Mouse (Mus musculus): Measurements from ENCODE around the gene Sars. TPM values are rescaled to one million over a fixed set of nuclear protein-coding genes. Genes with fewer than 3 reads are reported as not detected.

Sars gene
- polyA plus RNA-seq, 1 experiment from 2014 or later: 87.2 TPM

GRCm38 (mm10) chr3:108433188-108433880 lies 11.7 kb downstream of the Sars start:
- no peak; the same call in 1 of the 2 replicates for ATAC-seq (replicated peaks; ENCODE audit: extremely low read depth, insufficient read depth, low FRiP score)
- Histone ChIP-seq H3K4me1 (ENCODE audit: control insufficient read depth, insufficient read depth, low read length) (no peaks in the 10 kb centered on the region), H3K9me3 (replicated peaks; ENCODE audit: control insufficient read depth, low read length) (no peaks in the 10 kb centered on the region), H3K27me3 (ENCODE audit: control insufficient read depth, insufficient read depth, low read length) (no peaks in the 10 kb centered on the region), H3K27ac (ENCODE audit: low read length) (no peak overlapping the region), H3K36me3 (ENCODE audit: control insufficient read depth, insufficient read depth) (peaks cover 44% of the 10 kb centered on the region), H3K4me2 (ENCODE audit: low read depth, low read length) (no peak overlapping the region), H3K9ac (ENCODE audit: low read length) (no peak overlapping the region), H3K4me3 (ENCODE audit: low read length) (no peak overlapping the region)
- WGBS: 66% methylated on average over 18 of the region's 18 CpGs

GRCm38 (mm10) chr3:108432542-108433187 lies 12.3 kb downstream of the Sars start:
- H3K27me3 ChIP-seq (ENCODE audit: control insufficient read depth, insufficient read depth, low read length): no peaks in the 10 kb centered on the region
- H3K27ac ChIP-seq (ENCODE audit: low read length): no peak overlapping the region
- H3K4me3 ChIP-seq (ENCODE audit: low read length): no peak overlapping the region
- no peak overlapping the region for H3K9ac ChIP-seq (ENCODE audit: low read length)
- H3K4me2 ChIP-seq (ENCODE audit: low read depth, low read length): no peak overlapping the region
- H3K9me3 ChIP-seq (replicated peaks; ENCODE audit: control insufficient read depth, low read length): no peaks in the 10 kb centered on the region
- H3K4me1 ChIP-seq (ENCODE audit: control insufficient read depth, insufficient read depth, low read length): no peaks in the 10 kb centered on the region
- peaks cover 50% of the 10 kb centered on the region for H3K36me3 ChIP-seq (ENCODE audit: control insufficient read depth, insufficient read depth)
- WGBS: 87% methylated on average over 13 of the region's 13 CpGs
- no peak for ATAC-seq (replicated peaks; ENCODE audit: extremely low read depth, insufficient read depth, low FRiP score)

GRCm38 (mm10) chr3:108425624-108426018 lies 19.4 kb downstream of the Sars start:
- peaks cover 9% of the 10 kb centered on the region for H3K4me1 ChIP-seq (ENCODE audit: control insufficient read depth, insufficient read depth, low read length)
- no peak for ATAC-seq (replicated peaks; ENCODE audit: extremely low read depth, insufficient read depth, low FRiP score)
- peaks cover 39% of the 10 kb centered on the region for H3K36me3 ChIP-seq (ENCODE audit: control insufficient read depth, insufficient read depth)
- WGBS: 78% methylated on average over 6 of the region's 6 CpGs
- no peaks in the 10 kb centered on the region for H3K9me3 ChIP-seq (replicated peaks; ENCODE audit: control insufficient read depth, low read length)
- H3K4me3 ChIP-seq (ENCODE audit: low read length): no peak overlapping the region
- H3K27me3 ChIP-seq (ENCODE audit: control insufficient read depth, insufficient read depth, low read length): no peaks in the 10 kb centered on the region
- H3K9ac ChIP-seq (ENCODE audit: low read length): no peak overlapping the region
- no peak overlapping the region for H3K4me2 ChIP-seq (ENCODE audit: low read depth, low read length)
- no peak overlapping the region for H3K27ac ChIP-seq (ENCODE audit: low read length)

GRCm38 (mm10) chr3:108424944-108425623 lies 19.9 kb downstream of the Sars start:
- H3K27me3 ChIP-seq (ENCODE audit: control insufficient read depth, insufficient read depth, low read length): no peaks in the 10 kb centered on the region
- no peak overlapping the region for H3K4me3 ChIP-seq (ENCODE audit: low read length)
- 80% methylated on average over 7 of the region's 7 CpGs for WGBS
- ATAC-seq (replicated peaks; ENCODE audit: extremely low read depth, insufficient read depth, low FRiP score): no peak
- no peak overlapping the region for H3K9ac ChIP-seq (ENCODE audit: low read length)
- H3K4me2 ChIP-seq (ENCODE audit: low read depth, low read length): no peak overlapping the region
- H3K4me1 ChIP-seq (ENCODE audit: control insufficient read depth, insufficient read depth, low read length): peaks cover 9% of the 10 kb centered on the region
- no peaks in the 10 kb centered on the region for H3K9me3 ChIP-seq (replicated peaks; ENCODE audit: control insufficient read depth, low read length)
- no peak overlapping the region for H3K27ac ChIP-seq (ENCODE audit: low read length)
- peaks cover 39% of the 10 kb centered on the region for H3K36me3 ChIP-seq (ENCODE audit: control insufficient read depth, insufficient read depth)

GRCm38 (mm10) chr3:108423844-108424801 lies 20.9 kb downstream of the Sars start:
- H3K9me3 ChIP-seq (replicated peaks; ENCODE audit: control insufficient read depth, low read length): no peaks in the 10 kb centered on the region
- peak overlapping the region; percentile 27; the same call in 1 of the 2 replicates for H3K9ac ChIP-seq (ENCODE audit: low read length)
- H3K27ac ChIP-seq (ENCODE audit: low read length): no peak overlapping the region
- ATAC-seq (replicated peaks; ENCODE audit: extremely low read depth, insufficient read depth, low FRiP score): peak; percentile 50; the same call in 1 of the 2 replicates
- no peaks in the 10 kb centered on the region for H3K27me3 ChIP-seq (ENCODE audit: control insufficient read depth, insufficient read depth, low read length)
- 17% methylated on average over 11 of the region's 11 CpGs for WGBS
- peaks cover 9% of the 10 kb centered on the region for H3K4me1 ChIP-seq (ENCODE audit: control insufficient read depth, insufficient read depth, low read length)
- peaks cover 34% of the 10 kb centered on the region for H3K36me3 ChIP-seq (ENCODE audit: control insufficient read depth, insufficient read depth)
- no peak overlapping the region for H3K4me3 ChIP-seq (ENCODE audit: low read length)
- H3K4me2 ChIP-seq (ENCODE audit: low read depth, low read length): peak overlapping the region; percentile 49

GRCm38 (mm10) chr3:108423006-108423405 lies 22.0 kb downstream of the Sars start:
- 36% methylated on average over 6 of the region's 6 CpGs for WGBS
- Histone ChIP-seq H3K4me1 (ENCODE audit: control insufficient read depth, insufficient read depth, low read length) (peaks cover 9% of the 10 kb centered on the region), H3K27ac (ENCODE audit: low read length) (no peak overlapping the region), H3K36me3 (ENCODE audit: control insufficient read depth, insufficient read depth) (peaks cover 23% of the 10 kb centered on the region), H3K9ac (ENCODE audit: low read length) (no peak overlapping the region), H3K27me3 (ENCODE audit: control insufficient read depth, insufficient read depth, low read length) (no peaks in the 10 kb centered on the region), H3K9me3 (replicated peaks; ENCODE audit: control insufficient read depth, low read length) (no peaks in the 10 kb centered on the region), H3K4me2 (ENCODE audit: low read depth, low read length) (no peak overlapping the region), H3K4me3 (ENCODE audit: low read length) (no peak overlapping the region)
- ATAC-seq (replicated peaks; ENCODE audit: extremely low read depth, insufficient read depth, low FRiP score): no peak

GRCm38 (mm10) chr3:108415831-108416223 lies 29.2 kb downstream of the Sars start:
- Histone ChIP-seq H3K27ac (ENCODE audit: low read length) (no peak overlapping the region), H3K9ac (ENCODE audit: low read length) (peak overlapping the region; percentile 77), H3K9me3 (replicated peaks; ENCODE audit: control insufficient read depth, low read length) (peaks cover 6% of the 10 kb centered on the region; the same call in 1 of the 2 replicates), H3K27me3 (ENCODE audit: control insufficient read depth, insufficient read depth, low read length) (peaks cover 8% of the 10 kb centered on the region), H3K4me3 (ENCODE audit: low read length) (peak overlapping the region; percentile 78), H3K4me2 (ENCODE audit: low read depth, low read length) (peak overlapping the region; percentile 100), H3K36me3 (ENCODE audit: control insufficient read depth, insufficient read depth) (no peaks in the 10 kb centered on the region; the same call in 1 of the 2 replicates), H3K4me1 (ENCODE audit: control insufficient read depth, insufficient read depth, low read length) (peaks cover 4% of the 10 kb centered on the region; the same call in 1 of the 2 replicates)
- WGBS: 1% methylated on average over 48 of the region's 48 CpGs
- ATAC-seq (replicated peaks; ENCODE audit: extremely low read depth, insufficient read depth, low FRiP score): peak; percentile 83
